Mouse (Mus musculus) midbrain, embryonic 14.5 days (tissue): ENCODE measurements around the gene Phlda1. TPM values are rescaled to one million over a fixed set of nuclear protein-coding genes. Genes with fewer than 3 reads are reported as not detected.

Source experiments
- ATAC-seq: fragments of 200-750 bp; cut with Nextera tagmentation; 2 replicates; pipeline ENCODE4 v1.8.0; 2017; ENCODE audit warnings: moderate number of reproducible peaks, moderate library complexity; ENCODE audit not compliant: low FRiP score, low TSS enrichment
- DNase-seq: peaks from one replicate; pipeline ENCODE4 v3.0.0-alpha.2; 2015
- H3K27ac ChIP-seq: fragments of 300-500 bp; sonication (generic); replicated peaks from 2 replicates; pipeline ENCODE4 v1.5.1; 2014; ENCODE audit warnings: mild to moderate bottlenecking, low read depth, low read length, moderate library complexity
- H3K27me3 ChIP-seq: fragments of 300-500 bp; sonication (generic); 2 replicates; pipeline ENCODE4 v1.6.1; 2014; ENCODE audit warnings: low read length, control low read depth, mixed read lengths; ENCODE audit not compliant: control insufficient read depth, insufficient read depth
- H3K36me3 ChIP-seq: fragments of 300-500 bp; sonication (generic); 2 replicates; pipeline ENCODE4 v1.6.1; 2014; ENCODE audit warnings: low read length, control low read depth; ENCODE audit not compliant: control insufficient read depth, insufficient read depth
- H3K4me1 ChIP-seq: fragments of 300-500 bp; sonication (generic); 2 replicates; pipeline ENCODE4 v1.6.1; 2014; ENCODE audit warnings: mild to moderate bottlenecking, antibody characterized with exemption, low read length, control low read depth; ENCODE audit not compliant: control insufficient read depth, insufficient read depth
- H3K4me2 ChIP-seq: fragments of 300-500 bp; sonication (generic); 2 replicates; pipeline ENCODE4 v1.6.1; 2014; ENCODE audit warnings: mild to moderate bottlenecking, low read length, moderate library complexity
- H3K4me3 ChIP-seq: fragments of 300-500 bp; sonication (generic); replicated peaks from 2 replicates; pipeline ENCODE4 v1.5.1; 2014; ENCODE audit warnings: low read depth, low read length
- H3K9ac ChIP-seq: fragments of 300-500 bp; sonication (generic); replicated peaks from 2 replicates; pipeline ENCODE4 v1.6.1; 2014; ENCODE audit warnings: mild to moderate bottlenecking, low read length, moderate library complexity
- H3K9me3 ChIP-seq: fragments of 300-500 bp; sonication (generic); 2 replicates; pipeline ENCODE4 v1.6.1; 2016; ENCODE audit warnings: low read length, control low read depth, mixed read lengths; ENCODE audit not compliant: control insufficient read depth
- WGBS: fragments of 180-500 bp; shearing (Covaris S2); extraction: QIAGEN DNeasy Blood & Tissue Kit; methylation state at CpG from one replicate; pipeline ENCODE4 v1.1.7; 2014; 5-methylcytosine and 5-hydroxymethylcytosine counted together
- polyA plus RNA-seq: library from polyadenylated mRNA; unstranded; fragments of >200 nt; fragmentation: Nextera tagmentation; extraction: Ambion mirVana; gene quantifications from 2 replicates; pipeline ENCODE4 v1.2.1, GENCODE M21; 2014

Phlda1 gene
- polyA plus RNA-seq, 1 experiment from 2014 or later = 33.2 TPM

DNA sequence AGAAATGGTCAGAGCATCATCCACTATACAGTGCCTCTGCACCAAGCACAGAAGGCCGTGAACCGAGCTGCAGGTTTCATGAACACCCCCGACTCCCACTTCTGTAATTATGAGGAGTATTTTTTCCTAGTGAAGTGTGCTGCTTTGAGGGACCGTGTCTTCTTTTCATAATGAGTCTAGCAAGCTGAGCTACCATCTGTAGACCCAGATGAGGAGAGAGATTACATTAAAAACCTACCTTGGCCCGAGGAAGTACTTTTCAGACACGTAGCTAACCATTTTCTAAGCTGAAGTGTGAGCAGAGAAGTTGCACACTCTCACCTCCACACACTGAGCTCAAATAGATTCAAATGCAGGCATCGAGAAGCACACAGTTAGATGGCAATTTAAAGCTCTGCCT, 37.0 kb downstream of the Phlda1 start:
- Histone ChIP-seq H3K9ac (no peak overlapping the region), H3K36me3 (no peaks in the 10 kb centered on the region), H3K4me1 (0 out of 2 replicates have a peak, but pooled peaks cover 5% of the 10 kb centered on the region), H3K27me3 (no peaks in the 10 kb centered on the region), H3K27ac (no peak overlapping the region), H3K9me3 (no peaks in the 10 kb centered on the region), H3K4me2 (no peak overlapping the region), H3K4me3 (no peak overlapping the region)
- no peak for ATAC-seq
- DNase-seq = no peak
- 90% methylated on average over 7 of the region's 7 CpGs for WGBS

DNA sequence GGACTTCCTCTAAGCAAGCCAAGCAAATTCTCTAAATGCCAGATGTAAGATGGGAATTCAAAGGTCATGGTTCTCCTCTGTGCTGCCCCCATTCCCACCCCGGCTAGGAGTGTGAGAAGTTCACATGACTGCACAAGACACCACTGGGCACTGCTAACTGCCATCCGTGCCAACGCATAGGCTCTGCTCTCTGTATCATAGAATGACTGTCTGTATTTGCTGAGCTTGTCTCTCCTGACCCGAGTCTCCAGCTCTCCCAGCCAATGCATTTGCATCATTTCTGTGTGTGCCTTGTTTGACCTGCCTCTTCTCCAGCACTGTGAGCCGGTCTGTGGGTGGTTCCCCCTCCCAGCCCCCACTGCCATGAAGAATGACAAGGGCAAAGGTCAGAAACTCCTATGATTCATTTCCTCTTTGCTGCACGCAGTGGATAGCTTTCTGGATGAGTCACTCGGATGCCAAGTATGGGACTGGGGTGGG, 37.7 kb downstream of the Phlda1 start:
- H3K36me3 ChIP-seq = no peaks in the 10 kb centered on the region
- H3K4me1 ChIP-seq = 0 out of 2 replicates have a peak, but pooled peaks cover 5% of the 10 kb centered on the region
- 45% methylated on average over 7 of the region's 7 CpGs for WGBS
- no peak overlapping the region for H3K4me2 ChIP-seq
- H3K9me3 ChIP-seq = no peaks in the 10 kb centered on the region
- no peak overlapping the region for H3K27ac ChIP-seq
- H3K9ac ChIP-seq = no peak overlapping the region
- DNase-seq (no peak), ATAC-seq (no peak)
- H3K4me3 ChIP-seq = no peak overlapping the region
- no peaks in the 10 kb centered on the region for H3K27me3 ChIP-seq

DNA sequence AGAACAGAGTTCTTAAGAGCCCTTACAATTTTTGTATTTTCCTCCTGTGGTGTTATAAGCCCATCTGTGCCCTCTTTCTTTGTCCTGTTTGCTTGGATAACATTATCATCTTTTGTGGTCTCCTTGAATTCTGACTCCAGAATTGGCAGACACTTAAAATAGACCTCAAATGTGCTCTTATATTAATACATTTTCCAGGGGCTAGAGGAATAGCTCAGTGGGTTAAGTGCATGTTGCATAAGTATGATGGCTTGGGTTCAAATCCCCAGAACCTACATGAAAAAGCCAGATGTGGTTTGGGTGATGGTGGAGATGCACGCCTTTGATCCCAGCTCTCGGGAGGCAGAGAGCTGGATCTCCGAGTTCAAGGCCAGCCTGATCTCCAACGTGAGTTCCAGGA, 38.2 kb downstream of the Phlda1 start:
- no peak for DNase-seq
- Histone ChIP-seq H3K27me3 (no peaks in the 10 kb centered on the region), H3K4me3 (no peak overlapping the region), H3K9me3 (no peaks in the 10 kb centered on the region), H3K9ac (no peak overlapping the region), H3K27ac (no peak overlapping the region), H3K4me2 (no peak overlapping the region), H3K4me1 (0 out of 2 replicates have a peak, but pooled peaks cover 5% of the 10 kb centered on the region), H3K36me3 (no peaks in the 10 kb centered on the region)
- ATAC-seq = no peak
- 85% methylated on average over 4 of the region's 4 CpGs for WGBS

GRCm38 (mm10) chr10:111545648-111546047, 39.6 kb downstream of the Phlda1 start:
- H3K36me3 ChIP-seq = no peaks in the 10 kb centered on the region
- H3K27ac ChIP-seq = no peak overlapping the region
- no peak overlapping the region for H3K4me3 ChIP-seq
- H3K9me3 ChIP-seq = no peaks in the 10 kb centered on the region
- H3K27me3 ChIP-seq = no peaks in the 10 kb centered on the region
- no peak overlapping the region for H3K4me2 ChIP-seq
- 70% methylated on average over 4 of the region's 4 CpGs for WGBS
- no peaks in the 10 kb centered on the region for H3K4me1 ChIP-seq
- DNase-seq (no peak), ATAC-seq (no peak)
- H3K9ac ChIP-seq = no peak overlapping the region

- no peak overlapping the region for H3K4me2 ChIP-seq
- no peak overlapping the region for H3K4me3 ChIP-seq
- H3K27me3 ChIP-seq = no peaks in the 10 kb centered on the region
- no peak for ATAC-seq
- 80% methylated on average over 10 of the region's 10 CpGs for WGBS
- H3K9me3 ChIP-seq = no peaks in the 10 kb centered on the region
- no peak for DNase-seq
- no peak overlapping the region for H3K9ac ChIP-seq
- H3K36me3 ChIP-seq = no peaks in the 10 kb centered on the region
- H3K27ac ChIP-seq = no peak overlapping the region
- no peaks in the 10 kb centered on the region for H3K4me1 ChIP-seq
These were observed 41.8 kb downstream of the Phlda1 start for GRCm38 (mm10) chr10:111547881-111548372.

- Histone ChIP-seq H3K9ac (no peak overlapping the region), H3K4me2 (no peak overlapping the region), H3K4me3 (no peak overlapping the region), H3K27me3 (no peaks in the 10 kb centered on the region), H3K36me3 (no peaks in the 10 kb centered on the region), H3K4me1 (no peaks in the 10 kb centered on the region), H3K27ac (no peak overlapping the region), H3K9me3 (no peaks in the 10 kb centered on the region)
- WGBS = 79% methylated on average over 6 of the region's 6 CpGs
- no peak for DNase-seq
- no peak for ATAC-seq
These were observed 44.1 kb downstream of the Phlda1 start for GRCm38 (mm10) chr10:111550075-111550695.

- H3K36me3 ChIP-seq = no peaks in the 10 kb centered on the region
- ATAC-seq (no peak), DNase-seq (no peak)
- H3K27me3 ChIP-seq = no peaks in the 10 kb centered on the region
- no peak overlapping the region for H3K4me3 ChIP-seq
- no peak overlapping the region for H3K27ac ChIP-seq
- no peaks in the 10 kb centered on the region for H3K9me3 ChIP-seq
- 88% methylated on average over 7 of the region's 7 CpGs for WGBS
- no peak overlapping the region for H3K9ac ChIP-seq
- H3K4me2 ChIP-seq = no peak overlapping the region
- H3K4me1 ChIP-seq = peaks cover 1% of the 10 kb centered on the region; the same call in 1 of the 2 replicates
These were observed 47.6 kb downstream of the Phlda1 start for GRCm38 (mm10) chr10:111553695-111554094.

- no peaks in the 10 kb centered on the region for H3K9me3 ChIP-seq
- H3K27me3 ChIP-seq = no peaks in the 10 kb centered on the region
- no peaks in the 10 kb centered on the region for H3K36me3 ChIP-seq
- DNase-seq = no peak
- H3K27ac ChIP-seq = no peak overlapping the region
- no peak overlapping the region for H3K9ac ChIP-seq
- peaks cover 6% of the 10 kb centered on the region; the same call in 1 of the 2 replicates for H3K4me1 ChIP-seq
- WGBS = 93% methylated on average over 5 of the region's 5 CpGs
- ATAC-seq = no peak
- no peak overlapping the region for H3K4me2 ChIP-seq
- no peak overlapping the region for H3K4me3 ChIP-seq
These were observed 48.6 kb downstream of the Phlda1 start for GRCm38 (mm10) chr10:111554651-111555050.

DNA sequence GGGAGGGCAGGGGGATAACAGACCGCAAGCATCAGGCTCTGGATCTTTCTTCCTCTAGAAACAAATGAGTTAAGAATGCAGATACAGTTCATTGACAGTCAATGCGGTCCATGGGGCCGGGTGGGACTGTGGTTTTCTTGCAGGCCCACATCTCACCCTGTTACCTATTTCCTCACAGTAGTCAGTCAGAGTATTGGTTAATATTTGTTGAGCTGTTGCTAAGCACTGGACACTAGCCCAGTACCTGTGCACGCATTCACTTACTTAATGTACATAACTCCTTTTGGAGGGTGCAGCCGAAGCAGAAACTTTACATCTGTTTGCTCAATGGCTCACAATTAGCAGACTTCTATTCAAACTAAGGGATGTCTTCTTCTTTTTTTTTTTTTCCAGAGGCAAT, 52.1 kb downstream of the Phlda1 start:
- Histone ChIP-seq H3K27ac (no peak overlapping the region), H3K27me3 (no peaks in the 10 kb centered on the region), H3K9me3 (no peaks in the 10 kb centered on the region), H3K4me3 (no peak overlapping the region), H3K4me2 (no peak overlapping the region), H3K36me3 (no peaks in the 10 kb centered on the region), H3K4me1 (peaks cover 6% of the 10 kb centered on the region; the same call in 1 of the 2 replicates), H3K9ac (no peak overlapping the region)
- 87% methylated on average over 5 of the region's 5 CpGs for WGBS
- DNase-seq (no peak), ATAC-seq (no peak)
